Mouse (Mus musculus) forebrain, embryonic 13.5 days (tissue): ENCODE measurements around the gene Zbtb26. TPM values are rescaled to one million over a fixed set of nuclear protein-coding genes. Genes with fewer than 3 reads are reported as not detected.

ENCODE experiments used
- ATAC-seq: fragments of 200-750 bp; cut with Nextera tagmentation; 2 replicates; pipeline ENCODE4 v1.8.0; 2017
- H3K27ac ChIP-seq: fragments of 300-500 bp; sonication (generic); 2 replicates; pipeline ENCODE4 v1.5.1; 2015; ENCODE audit warnings: inconsistent platforms, mild to moderate bottlenecking, moderate library complexity
- H3K27me3 ChIP-seq: fragments of 300-500 bp; sonication (generic); 2 replicates; pipeline ENCODE4 v1.6.1; 2015; ENCODE audit warnings: mild to moderate bottlenecking, inconsistent platforms
- H3K36me3 ChIP-seq: fragments of 300-500 bp; sonication (generic); 2 replicates; pipeline ENCODE4 v1.6.1; 2015; ENCODE audit warnings: mild to moderate bottlenecking, inconsistent platforms; ENCODE audit not compliant: poor library complexity, severe bottlenecking
- H3K4me1 ChIP-seq: fragments of 300-500 bp; sonication (generic); 2 replicates; pipeline ENCODE4 v1.6.1; 2015; ENCODE audit warnings: inconsistent platforms
- H3K4me2 ChIP-seq: fragments of 300-500 bp; sonication (generic); 2 replicates; pipeline ENCODE4 v1.6.1; 2015; ENCODE audit warnings: inconsistent platforms, mild to moderate bottlenecking, moderate library complexity
- H3K4me3 ChIP-seq: fragments of 300-500 bp; sonication (generic); 2 replicates; pipeline ENCODE4 v1.5.1; 2015; ENCODE audit warnings: mild to moderate bottlenecking, inconsistent platforms
- H3K9ac ChIP-seq: fragments of 300-500 bp; sonication (generic); 2 replicates; pipeline ENCODE4 v1.6.1; 2015; ENCODE audit warnings: mild to moderate bottlenecking, inconsistent platforms
- H3K9me3 ChIP-seq: fragments of 300-500 bp; sonication (generic); replicated peaks from 2 replicates; pipeline ENCODE4 v1.6.1; 2016; ENCODE audit warnings: inconsistent platforms
- WGBS: fragments of 180-500 bp; shearing (Covaris S2); methylation state at CpG from one replicate; pipeline ENCODE4 v1.1.7; 2015; 5-methylcytosine and 5-hydroxymethylcytosine counted together
- polyA plus RNA-seq: library from polyadenylated mRNA; unstranded; fragments of >200 nt; fragmentation: Nextera tagmentation; extraction: Ambion mirVana; gene quantifications from 2 replicates; pipeline ENCODE4 v1.2.1, GENCODE M21; 2015

Zbtb26 gene
- 8.9 and 9.3 TPM in 2 replicates for polyA plus RNA-seq

DNA sequence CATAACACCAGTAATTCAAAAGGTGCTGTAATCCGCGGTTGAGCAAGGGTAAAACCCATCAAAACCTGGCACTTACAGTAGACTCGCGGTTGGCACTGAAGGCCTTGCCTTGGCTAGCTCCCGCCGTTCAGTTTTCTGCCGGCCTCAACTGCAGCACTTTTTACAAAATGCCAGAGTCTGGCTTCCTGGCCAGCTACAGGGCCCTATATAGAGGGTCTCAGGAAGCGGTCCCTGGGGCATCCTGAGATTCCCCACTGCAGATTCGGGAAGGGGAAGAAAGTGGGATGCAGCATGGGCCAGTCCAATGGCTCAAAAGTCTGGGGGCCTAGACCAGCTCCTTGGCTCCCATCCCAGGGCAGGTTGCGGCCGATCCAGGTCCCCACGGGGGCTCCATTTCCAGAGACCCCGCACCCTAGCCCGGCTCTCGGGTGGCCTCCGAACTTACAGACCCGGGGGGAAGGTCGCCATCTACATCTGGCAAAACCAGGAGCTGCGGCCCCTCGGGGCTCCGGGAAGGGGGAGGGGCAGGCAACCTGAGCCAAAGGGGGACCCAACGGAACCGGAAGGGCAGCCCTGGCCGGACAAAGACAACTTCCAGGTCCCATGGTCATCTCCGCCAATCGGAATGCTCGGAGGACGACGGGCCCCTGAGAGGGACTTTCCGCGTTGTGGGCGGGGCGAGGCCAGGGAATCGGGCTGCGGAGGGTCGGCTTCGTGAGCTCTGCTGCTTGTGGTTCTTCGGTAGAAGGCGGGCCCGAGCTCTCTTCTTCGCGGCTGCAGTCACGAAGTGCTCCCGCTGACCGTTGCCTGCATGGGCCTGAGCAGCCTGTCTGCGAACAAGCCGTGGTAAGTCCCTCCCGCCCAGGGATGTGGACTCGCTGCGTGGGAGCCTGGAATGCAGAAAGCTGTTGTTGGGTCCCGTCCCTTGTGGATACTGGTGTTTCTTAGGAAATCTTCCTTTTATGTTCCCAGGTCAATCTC lies at the start of gene Zbtb26, which contains the start of the genes Zbtb6 and Rabgap1:
TSS of gene Zbtb26 (minus strand) at position 525 of the 981 bp plus-strand sequence.
TSS of gene Zbtb6 (minus strand) at position 561 of the 981 bp plus-strand sequence.
TSS of gene Rabgap1 (plus strand) at position 669 of the 981 bp plus-strand sequence.
- Histone ChIP-seq H3K36me3 (no peaks in the 10 kb centered on the region), H3K4me1 (peaks cover 23% of the 10 kb centered on the region), H3K4me2 (peak within 1 kb of the TSS; percentile 87), H3K9me3 (no peaks in the 10 kb centered on the region), H3K9ac (peak within 1 kb of the TSS; percentile 96), H3K27ac (peak within 1 kb of the TSS; percentile 84), H3K4me3 (peak within 1 kb of the TSS; percentile 83), H3K27me3 (no peaks in the 10 kb centered on the region)
- under 1% methylated on average over 51 of the region's 51 CpGs for WGBS
- peak; percentile 99 for ATAC-seq

DNA sequence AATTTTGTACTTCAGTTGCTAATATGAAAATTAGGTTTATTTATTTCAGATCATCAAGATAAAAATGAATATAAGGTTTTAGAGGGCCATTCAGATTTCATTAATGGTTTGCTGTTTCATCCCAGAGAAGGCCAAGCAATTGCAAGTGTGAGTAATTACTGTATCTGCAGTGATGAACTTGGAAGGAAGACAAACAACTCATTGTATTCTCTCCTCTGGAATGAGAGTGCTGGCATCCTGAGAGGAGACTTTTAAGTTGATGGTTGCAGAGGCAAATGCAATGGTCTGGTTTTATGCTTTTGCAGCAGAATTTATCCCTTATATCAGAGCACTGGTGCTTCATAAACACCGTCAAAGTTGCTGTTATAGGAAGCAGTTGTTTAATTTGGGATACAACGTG lies 46.0 kb upstream of the Zbtb26 start:
- no peak overlapping the region for H3K9ac ChIP-seq
- H3K4me1 ChIP-seq = no peaks in the 10 kb centered on the region
- no peak overlapping the region for H3K4me3 ChIP-seq
- no peak overlapping the region for H3K27ac ChIP-seq
- H3K36me3 ChIP-seq = peaks cover 66% of the 10 kb centered on the region
- H3K4me2 ChIP-seq = no peak overlapping the region
- 97% methylated on average over 2 of the region's 2 CpGs for WGBS
- no peaks in the 10 kb centered on the region for H3K27me3 ChIP-seq
- no peak for ATAC-seq
- no peaks in the 10 kb centered on the region for H3K9me3 ChIP-seq

DNA sequence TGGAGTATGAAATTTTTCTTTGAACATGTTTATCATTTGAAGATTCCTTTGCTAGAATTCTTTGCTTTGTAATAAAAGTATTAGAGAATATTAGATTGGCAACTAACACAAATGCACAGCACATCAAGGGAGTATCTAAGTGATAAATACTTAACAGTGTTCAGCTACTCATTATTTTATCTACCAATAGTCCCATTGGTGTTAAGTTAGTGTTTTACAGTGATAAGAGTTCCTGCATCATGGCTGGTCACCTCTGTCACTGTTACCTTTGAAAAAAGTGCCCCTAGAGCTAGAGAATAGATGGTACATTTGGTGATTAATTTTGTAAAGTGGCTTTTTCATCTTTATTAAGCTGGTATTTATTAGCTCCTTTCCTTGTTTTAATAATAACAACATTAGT lies 43.5 kb upstream of the Zbtb26 start:
- Histone ChIP-seq H3K4me3 (no peak overlapping the region), H3K4me2 (no peak overlapping the region), H3K36me3 (peaks cover 63% of the 10 kb centered on the region), H3K9ac (no peak overlapping the region), H3K27ac (no peak overlapping the region), H3K4me1 (no peaks in the 10 kb centered on the region), H3K9me3 (no peaks in the 10 kb centered on the region), H3K27me3 (no peaks in the 10 kb centered on the region)
- ATAC-seq = no peak

DNA sequence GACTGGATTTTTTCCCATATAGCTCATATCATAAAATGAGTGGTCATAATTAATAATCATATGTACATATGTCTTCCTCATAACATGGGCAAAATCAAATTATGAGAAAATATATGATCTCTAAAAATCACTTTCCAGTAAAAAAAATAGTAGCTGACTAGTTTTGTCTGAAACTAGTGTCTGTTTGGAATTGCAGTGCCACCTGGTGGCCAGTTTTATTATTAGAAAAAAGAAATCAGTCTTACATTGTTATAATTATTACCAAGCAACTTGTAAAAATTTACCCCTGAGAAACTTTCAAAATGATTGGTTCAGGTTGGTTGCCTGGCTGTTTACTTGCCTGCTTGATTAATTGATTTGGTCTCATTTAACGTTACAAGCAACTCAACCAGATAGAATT lies 42.4 kb upstream of the Zbtb26 start:
- no peaks in the 10 kb centered on the region for H3K4me1 ChIP-seq
- no peak overlapping the region for H3K9ac ChIP-seq
- WGBS = 84% methylated on average over 1 of the region's 1 CpGs
- no peak overlapping the region for H3K4me3 ChIP-seq
- H3K36me3 ChIP-seq = peaks cover 63% of the 10 kb centered on the region
- H3K4me2 ChIP-seq = no peak overlapping the region
- H3K27me3 ChIP-seq = no peaks in the 10 kb centered on the region
- ATAC-seq = no peak
- H3K27ac ChIP-seq = no peak overlapping the region
- no peaks in the 10 kb centered on the region for H3K9me3 ChIP-seq

DNA sequence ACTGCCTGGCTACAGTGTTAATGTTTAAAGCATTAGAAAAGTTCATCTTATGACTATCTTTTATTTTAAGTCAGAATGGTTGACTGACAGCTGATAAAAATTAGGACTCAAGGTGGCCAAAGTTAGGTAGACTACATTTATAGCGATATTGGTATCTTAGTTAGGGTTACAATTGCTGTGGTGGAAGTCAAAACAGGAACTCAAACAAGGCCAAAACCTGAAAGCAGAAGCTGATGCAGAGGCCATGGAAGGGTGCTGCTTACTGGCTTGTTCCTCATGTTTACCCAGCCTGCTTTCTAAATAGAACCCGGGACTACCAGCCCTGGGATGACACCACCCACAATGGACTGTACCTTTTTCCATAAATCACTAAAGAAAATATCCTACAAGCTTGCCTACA lies 41.2 kb upstream of the Zbtb26 start:
- WGBS = 90% methylated on average over 2 of the region's 2 CpGs
- H3K4me2 ChIP-seq = no peak overlapping the region
- H3K4me3 ChIP-seq = no peak overlapping the region
- no peaks in the 10 kb centered on the region for H3K9me3 ChIP-seq
- no peak overlapping the region for H3K9ac ChIP-seq
- H3K27me3 ChIP-seq = no peaks in the 10 kb centered on the region
- ATAC-seq = no peak
- H3K36me3 ChIP-seq = peaks cover 53% of the 10 kb centered on the region
- no peak overlapping the region for H3K27ac ChIP-seq
- no peaks in the 10 kb centered on the region for H3K4me1 ChIP-seq

DNA sequence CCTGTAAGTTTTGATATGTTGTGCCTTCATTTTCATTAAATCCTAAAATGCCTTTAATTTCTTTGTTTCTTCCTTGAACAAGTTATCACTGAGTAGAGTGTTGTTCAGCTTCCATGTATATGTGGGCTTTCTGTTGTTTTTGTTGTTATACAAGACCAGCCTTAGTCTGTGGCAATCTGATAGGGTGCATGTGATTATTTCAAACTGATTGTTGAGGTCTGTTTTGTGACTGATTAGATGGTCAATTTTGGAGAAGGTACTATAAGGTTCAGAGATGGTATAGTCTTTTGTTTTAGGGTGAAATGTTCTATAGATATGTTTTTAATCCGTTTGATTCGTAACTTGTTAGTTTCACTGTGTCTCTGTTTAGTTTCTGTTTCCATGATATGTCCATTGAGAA lies 37.1 kb upstream of the Zbtb26 start:
- H3K9me3 ChIP-seq = no peaks in the 10 kb centered on the region
- no peaks in the 10 kb centered on the region for H3K27me3 ChIP-seq
- H3K4me3 ChIP-seq = no peak overlapping the region
- ATAC-seq = no peak
- H3K36me3 ChIP-seq = peaks cover 71% of the 10 kb centered on the region
- H3K9ac ChIP-seq = no peak overlapping the region
- no peak overlapping the region for H3K4me2 ChIP-seq
- no peaks in the 10 kb centered on the region for H3K4me1 ChIP-seq
- 96% methylated on average over 2 of the region's 2 CpGs for WGBS
- H3K27ac ChIP-seq = no peak overlapping the region

DNA sequence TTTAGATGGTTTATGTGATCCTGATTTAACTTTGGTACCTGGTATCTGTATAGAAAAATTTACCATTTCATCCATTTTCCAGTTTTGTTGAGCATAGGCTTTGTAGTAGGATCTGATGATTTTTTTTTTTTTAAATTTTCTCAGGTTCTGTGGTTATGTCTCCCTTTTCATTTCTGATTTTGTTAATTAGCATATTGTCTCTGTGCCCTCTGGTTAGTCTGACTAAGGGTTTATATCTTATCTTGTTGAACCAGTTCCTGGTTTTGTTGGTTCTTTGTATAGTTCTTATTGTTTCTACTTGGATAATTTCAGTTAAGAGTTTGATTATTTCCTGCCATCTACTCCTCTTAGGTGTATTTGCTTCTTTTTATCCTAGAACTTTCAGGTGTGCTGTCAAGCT lies 36.6 kb upstream of the Zbtb26 start:
- no peak overlapping the region for H3K4me2 ChIP-seq
- no peak for ATAC-seq
- no peaks in the 10 kb centered on the region for H3K4me1 ChIP-seq
- H3K27me3 ChIP-seq = no peaks in the 10 kb centered on the region
- no peak overlapping the region for H3K9ac ChIP-seq
- H3K9me3 ChIP-seq = no peaks in the 10 kb centered on the region
- H3K4me3 ChIP-seq = no peak overlapping the region
- no peak overlapping the region for H3K27ac ChIP-seq
- peaks cover 70% of the 10 kb centered on the region for H3K36me3 ChIP-seq

DNA sequence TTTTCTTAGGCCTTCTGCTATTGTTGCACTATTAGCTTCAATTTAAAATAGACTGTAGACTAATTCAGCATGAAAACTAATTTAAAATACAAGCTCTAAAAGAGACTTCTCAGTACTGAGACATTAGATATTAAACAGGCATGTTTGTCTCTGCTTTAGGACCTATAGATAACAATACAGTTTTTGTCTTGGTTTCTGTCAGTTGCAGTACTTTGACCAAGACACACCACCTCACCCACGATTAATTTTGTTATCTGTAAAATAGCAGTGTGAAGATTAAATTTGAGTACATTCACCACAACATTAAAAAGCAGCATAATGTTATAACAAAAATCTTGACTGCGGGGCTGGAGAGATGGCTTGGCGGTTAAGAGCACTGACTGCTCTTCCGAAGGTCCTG lies 23.3 kb upstream of the Zbtb26 start:
- Histone ChIP-seq H3K9me3 (no peaks in the 10 kb centered on the region), H3K27ac (no peak overlapping the region), H3K4me3 (no peak overlapping the region), H3K36me3 (peaks cover 13% of the 10 kb centered on the region), H3K4me2 (no peak overlapping the region), H3K4me1 (no peaks in the 10 kb centered on the region), H3K9ac (no peak overlapping the region), H3K27me3 (no peaks in the 10 kb centered on the region)
- WGBS = 97% methylated on average over 4 of the region's 4 CpGs
- no peak for ATAC-seq

DNA sequence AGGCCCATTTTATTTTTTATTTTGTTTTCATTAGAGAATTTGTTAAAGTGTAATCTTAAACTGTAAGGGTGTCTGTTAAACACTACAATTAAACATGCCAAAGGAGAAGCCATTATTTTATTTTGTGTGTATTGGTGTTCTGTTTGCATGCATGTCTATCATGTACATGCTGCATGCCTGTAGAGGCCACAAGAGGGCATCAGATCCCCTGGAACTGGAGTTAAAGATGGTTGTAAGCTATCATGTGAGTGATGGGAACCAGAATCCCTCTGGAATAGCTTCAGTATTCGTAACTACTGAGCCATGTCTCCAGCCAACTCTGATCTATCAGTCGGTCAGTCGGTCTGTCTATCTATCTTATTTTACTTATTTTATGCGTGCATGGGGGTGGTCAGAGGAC lies 17.8 kb upstream of the Zbtb26 start:
- no peak for ATAC-seq
- Histone ChIP-seq H3K36me3 (peaks cover 7% of the 10 kb centered on the region; the same call in 1 of the 2 replicates), H3K27me3 (no peaks in the 10 kb centered on the region), H3K4me1 (no peaks in the 10 kb centered on the region), H3K9me3 (no peaks in the 10 kb centered on the region), H3K9ac (no peak overlapping the region), H3K4me3 (no peak overlapping the region), H3K4me2 (no peak overlapping the region), H3K27ac (no peak overlapping the region)
- 96% methylated on average over 4 of the region's 4 CpGs for whole genome bisulfite sequencing

DNA sequence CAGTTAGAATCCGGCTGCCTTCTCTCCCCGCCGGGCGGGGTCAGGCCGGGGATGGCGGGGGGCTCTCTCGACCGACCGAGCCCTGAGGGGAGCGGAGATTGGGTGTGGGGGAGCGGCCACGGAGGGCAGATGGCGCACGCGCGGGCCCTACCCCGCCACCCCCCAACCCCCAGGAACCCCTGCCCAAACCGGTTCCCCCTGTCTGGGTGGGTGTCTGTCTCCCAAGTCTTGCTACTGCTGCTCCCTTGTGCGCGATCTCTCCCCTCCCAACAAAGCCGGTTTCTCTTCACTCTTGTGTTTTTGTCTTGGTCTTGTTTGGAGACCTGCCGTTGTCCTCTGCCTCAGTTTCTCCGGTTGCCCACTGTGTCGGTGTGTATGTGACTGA lies 9.4 kb upstream of the Zbtb26 start:
- 0% methylated on average over 17 of the region's 24 CpGs for WGBS
- Histone ChIP-seq H3K4me3 (peak overlapping the region; percentile 96), H3K9ac (peak overlapping the region; percentile 93), H3K4me2 (peak overlapping the region; percentile 68), H3K4me1 (peaks cover 19% of the 10 kb centered on the region), H3K36me3 (no peaks in the 10 kb centered on the region), H3K27me3 (no peaks in the 10 kb centered on the region), H3K9me3 (no peaks in the 10 kb centered on the region), H3K27ac (peak overlapping the region; percentile 85)
- peak; percentile 89 for ATAC-seq

DNA sequence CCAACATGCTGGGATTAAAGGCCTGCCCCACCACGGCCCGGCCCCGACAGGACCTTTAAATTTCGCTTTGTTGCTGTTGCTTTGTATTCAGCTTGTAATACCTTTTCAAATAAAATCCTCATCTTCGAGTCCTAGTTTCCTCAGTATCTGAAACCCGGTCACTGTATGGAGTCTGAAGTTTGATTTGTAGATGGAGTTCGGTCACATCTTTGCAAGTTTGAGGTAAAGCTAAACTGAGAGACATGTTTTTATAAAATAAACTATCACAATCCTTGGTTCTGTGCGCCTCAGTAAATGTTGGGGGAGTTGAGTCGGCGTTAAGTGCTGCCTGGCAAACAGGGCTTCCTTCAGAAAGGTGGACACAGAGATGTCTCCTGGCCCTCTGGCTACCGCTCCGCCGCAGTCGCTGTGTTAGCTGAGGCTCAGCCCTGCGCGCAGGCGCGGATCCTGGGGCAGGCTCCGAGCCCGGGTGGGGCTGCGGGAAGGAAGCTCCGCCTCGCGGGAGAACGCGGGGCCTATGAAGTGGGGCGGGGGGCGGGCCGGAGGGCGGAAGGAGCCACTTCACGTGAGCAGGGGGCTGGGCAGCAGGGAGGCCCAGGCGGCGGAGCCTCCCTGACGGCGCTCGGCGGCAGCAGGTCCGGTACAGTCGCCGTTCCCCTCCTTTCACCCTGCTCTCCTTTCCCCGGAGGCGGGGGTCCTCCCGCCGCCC lies 8.9 kb upstream of the Zbtb26 start:
- H3K9me3 ChIP-seq = no peaks in the 10 kb centered on the region
- H3K36me3 ChIP-seq = no peaks in the 10 kb centered on the region
- peak overlapping the region; percentile 85 for H3K27ac ChIP-seq
- peak overlapping the region; percentile 96 for H3K4me3 ChIP-seq
- H3K4me2 ChIP-seq = peak overlapping the region; percentile 68
- ATAC-seq = peak; percentile 98
- peaks cover 19% of the 10 kb centered on the region for H3K4me1 ChIP-seq
- no peaks in the 10 kb centered on the region for H3K27me3 ChIP-seq
- H3K9ac ChIP-seq = peak overlapping the region; percentile 93
- 9% methylated on average over 40 of the region's 44 CpGs for WGBS

DNA sequence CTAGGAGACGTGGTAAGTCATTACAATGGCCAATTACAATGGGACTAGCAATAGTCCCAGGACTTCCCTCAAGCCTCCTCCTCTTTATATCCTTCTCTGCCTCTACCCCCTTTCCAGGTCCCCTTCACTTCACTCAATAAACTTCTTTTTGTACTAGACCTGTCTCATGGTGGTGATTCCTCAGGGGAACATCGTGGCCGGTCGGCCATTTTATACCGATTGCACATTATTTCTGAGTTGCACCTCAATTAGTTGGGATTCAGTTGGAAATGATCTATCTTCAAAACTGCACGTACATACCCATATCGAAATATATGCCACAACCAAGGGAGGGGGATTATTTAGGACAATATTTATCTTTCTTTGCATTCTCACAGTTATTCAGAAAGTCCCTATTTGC lies 11.3 kb downstream of the Zbtb26 start:
- Histone ChIP-seq H3K9me3 (no peaks in the 10 kb centered on the region), H3K36me3 (peaks cover 28% of the 10 kb centered on the region), H3K4me2 (peak overlapping the region; percentile 74), H3K4me3 (peak overlapping the region; percentile 90), H3K27me3 (no peaks in the 10 kb centered on the region), H3K27ac (peak overlapping the region; percentile 98), H3K9ac (peak overlapping the region; percentile 87), H3K4me1 (peaks cover 14% of the 10 kb centered on the region)
- ATAC-seq = peak; percentile 52
- WGBS = 25% methylated on average over 7 of the region's 7 CpGs
